Mouse (Mus musculus): ENCODE data around the gene Kpnb1.
"Not testable (repeated sequence)": the region's sequence is repeated elsewhere in the genome, so short reads cannot be mapped to it uniquely, and the experiment has no call there.

Gene Kpnb1

DNA sequence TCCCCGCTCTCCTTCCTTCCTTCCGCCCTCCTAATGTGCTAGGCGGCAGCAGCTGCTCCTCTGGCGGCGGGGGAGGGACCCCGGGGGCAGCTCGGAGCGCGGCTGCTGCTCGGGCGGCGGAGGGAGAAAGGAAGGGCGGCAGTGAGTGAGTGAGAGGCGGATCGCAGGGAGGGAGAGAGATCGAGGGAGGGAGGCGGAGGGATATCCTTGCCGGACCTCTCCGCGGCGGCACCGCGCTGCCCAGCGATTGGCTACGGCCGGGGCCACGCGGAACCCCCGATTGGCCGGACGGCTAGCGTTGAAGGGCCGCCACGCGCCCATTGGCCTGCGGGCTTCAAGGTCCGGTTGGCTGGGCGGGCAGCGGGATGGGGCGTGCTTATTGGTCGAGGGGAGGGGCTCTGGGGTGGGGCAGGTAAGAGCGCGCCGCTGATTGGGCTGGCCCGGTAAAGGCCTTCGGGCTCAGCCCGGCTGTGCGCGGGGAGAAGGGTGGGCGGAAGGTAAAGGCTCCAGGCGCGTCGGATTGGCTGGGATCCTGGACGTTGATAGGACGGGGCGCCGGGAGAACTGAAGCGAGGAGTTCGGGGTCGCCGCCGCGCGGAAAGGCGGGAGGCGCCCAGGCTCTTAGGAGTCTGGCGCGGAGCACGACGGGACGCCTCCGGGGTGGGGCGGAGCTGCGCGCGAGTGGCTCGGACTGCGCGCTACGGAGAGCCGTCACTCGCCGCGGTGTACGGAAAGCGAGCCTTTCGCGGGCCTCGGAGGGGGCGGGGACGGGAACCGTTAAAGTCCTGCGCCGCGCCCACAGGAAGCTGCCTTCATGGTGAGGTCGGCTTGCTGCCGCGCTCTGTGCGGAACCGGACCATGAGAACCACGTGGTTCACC, at the start of gene Kpnb1:
Kpnb1 (minus strand) TSS at position 118 of the 879 bp plus-strand sequence.
- peak; percentile 100 for DNase-seq (ENCODE audit: inconsistent ontology term)

GRCm38 (mm10) chr11:97232436-97232835, 44.8 kb upstream of the Kpnb1 start:
- no peak for DNase-seq (ENCODE audit: inconsistent ontology term)

GRCm38 (mm10) chr11:97229396-97229795, 41.7 kb upstream of the Kpnb1 start:
- no peak for DNase-seq (ENCODE audit: inconsistent ontology term)

GRCm38 (mm10) chr11:97228985-97229384, 41.3 kb upstream of the Kpnb1 start:
- DNase-seq (ENCODE audit: inconsistent ontology term), result no peak

- no peak for DNase-seq (ENCODE audit: inconsistent ontology term)
Measured at GRCm38 (mm10) chr11:97226131-97226530, 38.5 kb upstream of the Kpnb1 start.

- peak; percentile 23 for DNase-seq (ENCODE audit: inconsistent ontology term)
Measured at GRCm38 (mm10) chr11:97223485-97223884, 35.8 kb upstream of the Kpnb1 start.

- no peak for DNase-seq (ENCODE audit: inconsistent ontology term)
Measured at GRCm38 (mm10) chr11:97221611-97222010, 33.9 kb upstream of the Kpnb1 start.

GRCm38 (mm10) chr11:97220211-97220610, 32.5 kb upstream of the Kpnb1 start:
- no peak for DNase-seq (ENCODE audit: inconsistent ontology term)

DNA sequence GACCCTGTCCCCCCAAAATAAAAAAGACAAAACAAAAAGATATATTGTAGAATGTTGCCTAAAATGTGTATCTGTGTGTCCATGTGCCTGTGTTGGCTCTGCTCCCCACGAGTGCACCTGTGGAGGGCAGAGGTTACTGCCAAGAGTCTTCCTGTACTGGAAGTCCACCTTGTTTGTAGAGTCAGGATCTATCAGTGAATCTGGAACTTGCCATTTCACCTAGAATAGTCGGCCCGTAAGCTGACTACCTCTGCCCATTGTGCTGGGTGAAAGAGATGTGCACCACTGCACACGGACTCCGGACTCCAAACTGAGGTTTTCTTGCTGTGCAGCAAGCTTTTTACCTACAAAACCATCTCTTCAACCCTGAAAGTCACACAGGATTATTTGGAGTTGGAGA, 26.7 kb upstream of the Kpnb1 start:
- no peak for DNase-seq (ENCODE audit: inconsistent ontology term)

DNA sequence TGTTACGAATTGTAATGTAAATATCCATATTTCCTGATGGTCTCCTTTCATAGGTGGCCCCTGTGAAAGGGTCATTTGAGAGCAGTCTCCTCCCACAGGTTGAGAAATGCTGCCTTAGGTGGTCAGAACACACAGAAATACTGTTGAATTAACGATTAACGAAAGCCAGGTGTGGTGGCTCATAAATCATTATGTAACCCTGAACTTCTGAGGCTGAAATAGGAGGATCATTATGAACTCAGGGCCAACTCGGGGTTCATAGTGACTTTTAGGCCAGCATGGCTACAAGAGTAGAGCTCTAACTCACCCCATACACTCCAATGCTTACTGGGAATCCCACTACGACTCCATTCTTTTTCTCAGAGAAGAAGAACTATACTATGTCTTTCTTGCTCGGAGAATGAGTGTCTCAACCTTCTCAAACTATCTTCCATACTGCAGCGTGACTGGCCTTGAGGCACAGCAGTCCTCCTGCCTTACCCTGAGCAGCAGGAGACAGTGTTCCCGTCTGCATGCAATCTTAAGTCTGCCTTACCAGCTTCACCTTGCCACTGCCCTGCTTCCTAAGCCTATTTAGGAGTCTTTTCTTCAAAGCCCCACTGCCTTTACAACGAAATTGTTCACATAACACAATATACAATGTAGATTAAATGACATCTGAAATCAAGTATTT, 23.2 kb upstream of the Kpnb1 start:
- no peak for DNase-seq (ENCODE audit: inconsistent ontology term)

DNA sequence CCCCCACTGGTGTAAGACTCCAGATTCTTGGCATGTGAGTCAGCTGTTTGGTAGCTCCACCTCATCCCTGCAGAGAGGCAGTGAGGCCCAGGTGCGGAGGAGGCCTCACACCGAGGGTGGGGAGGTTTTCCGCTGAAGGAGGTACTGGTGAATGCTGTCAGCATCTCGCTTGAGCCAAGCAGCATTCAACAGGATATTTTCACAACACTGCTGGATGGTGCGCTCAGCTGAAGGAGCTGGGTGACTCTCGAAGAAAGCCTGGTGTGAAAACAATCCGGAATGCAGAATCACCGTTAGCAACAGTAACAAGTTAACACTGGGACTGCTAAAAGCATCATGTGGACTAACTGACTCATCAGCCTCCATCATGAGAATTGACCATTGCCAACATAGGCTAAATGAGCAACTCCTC, 19.3 kb upstream of the Kpnb1 start:
- peak; percentile 80 for DNase-seq (ENCODE audit: inconsistent ontology term)

DNA sequence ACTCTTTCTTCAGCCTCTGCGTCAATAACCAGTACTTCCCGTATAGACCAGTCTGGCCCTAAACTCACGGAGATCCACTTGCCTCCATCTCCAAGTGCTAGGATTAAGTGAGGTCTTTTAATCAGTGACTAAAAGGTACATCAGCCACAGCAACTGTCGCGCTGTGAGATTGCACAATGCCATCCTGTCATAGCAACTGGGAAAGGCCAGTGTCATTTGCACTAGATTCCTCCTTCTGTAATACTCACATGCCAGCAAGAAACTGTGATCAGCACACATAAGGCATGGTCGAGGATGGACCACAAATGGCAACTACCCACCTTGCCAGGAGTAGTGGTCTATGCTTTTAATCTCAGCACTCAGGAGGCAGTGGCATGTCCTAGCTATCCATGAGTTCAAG, 11.8 kb upstream of the Kpnb1 start:
- no peak for DNase-seq (ENCODE audit: inconsistent ontology term)

DNA sequence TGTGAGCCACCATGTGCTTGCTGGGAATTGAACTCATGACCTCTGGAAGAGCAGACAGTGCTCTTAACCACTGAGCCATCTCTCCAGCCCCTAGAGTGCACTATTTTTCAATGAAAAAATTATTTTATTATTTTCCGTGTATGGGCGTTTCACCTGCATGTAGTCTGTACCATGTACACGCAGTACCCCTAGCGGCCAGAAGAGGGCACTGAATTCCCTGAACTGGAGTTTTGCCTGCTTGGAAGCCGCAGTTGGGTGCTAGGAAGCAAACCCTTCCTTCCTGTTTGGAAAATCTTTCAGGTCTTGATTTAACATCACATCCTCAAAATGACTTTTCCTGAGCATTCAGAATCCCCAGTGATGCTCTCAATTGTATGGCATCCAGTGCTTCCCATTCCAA, 10.9 kb upstream of the Kpnb1 start:
- no peak for DNase-seq (ENCODE audit: inconsistent ontology term)

GRCm38 (mm10) chr11:97197021-97197420, 9.3 kb upstream of the Kpnb1 start:
- no peak for DNase-seq (ENCODE audit: inconsistent ontology term)

- DNase-seq (ENCODE audit: inconsistent ontology term), result no peak
Measured at GRCm38 (mm10) chr11:97196541-97196940, 8.9 kb upstream of the Kpnb1 start.

GRCm38 (mm10) chr11:97192621-97192951, 4.9 kb upstream of the Kpnb1 start:
- DNase-seq (ENCODE audit: inconsistent ontology term), result no peak

DNA sequence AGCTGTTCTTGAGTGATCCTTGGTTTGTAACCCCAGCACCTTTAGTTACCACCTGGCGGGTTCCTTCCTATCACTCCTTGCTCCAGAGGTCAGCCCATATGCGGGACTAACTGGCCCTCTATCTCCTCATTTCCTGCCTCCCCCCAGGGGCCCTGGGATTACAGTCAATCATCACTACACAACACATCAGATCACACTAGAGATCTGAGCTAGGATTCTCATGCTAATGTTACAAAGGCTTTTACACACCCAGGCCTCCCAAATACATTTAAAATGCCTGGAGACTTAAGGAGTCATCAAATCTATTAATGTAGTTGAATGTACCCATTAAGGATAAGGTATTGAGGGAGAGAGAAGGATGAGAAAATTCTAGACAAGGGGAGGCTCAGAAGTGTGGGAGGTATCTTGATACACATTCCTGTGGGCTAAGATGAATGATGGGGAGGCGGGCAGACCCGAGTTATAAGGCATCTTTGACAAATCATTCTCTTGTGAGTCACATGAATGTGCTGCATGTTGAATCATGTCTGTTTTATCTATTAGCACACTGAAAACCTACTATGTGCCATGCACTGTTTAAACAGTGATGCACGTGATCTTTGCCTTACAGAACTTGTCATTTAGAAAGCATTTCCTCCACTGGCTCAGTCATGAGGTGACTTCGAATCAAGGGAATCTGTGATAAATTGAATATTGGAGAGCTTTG, 4.4 kb upstream of the Kpnb1 start:
- DNase-seq (ENCODE audit: inconsistent ontology term), result peak; percentile 78

GRCm38 (mm10) chr11:97190992-97191391, 3.3 kb upstream of the Kpnb1 start:
- no peak for DNase-seq (ENCODE audit: inconsistent ontology term)

DNA sequence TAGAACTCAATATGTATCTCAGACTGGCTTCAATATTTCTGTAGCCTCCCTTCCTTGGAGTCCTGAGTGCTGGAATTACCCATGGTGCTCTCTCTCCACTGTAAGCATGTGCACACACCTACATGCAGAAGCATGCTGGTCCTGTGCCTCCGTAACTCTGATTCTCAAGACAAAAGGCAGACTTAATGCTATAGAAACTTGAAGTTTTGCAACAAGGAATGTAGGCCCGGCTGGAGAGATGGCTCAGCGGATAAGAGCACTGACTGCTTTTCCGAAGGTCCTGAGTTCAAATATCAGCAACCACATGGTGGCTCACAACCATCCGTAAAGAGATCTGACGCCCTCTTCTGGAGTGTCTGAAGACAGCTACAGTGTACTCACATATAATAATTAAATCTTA, 2.0 kb upstream of the Kpnb1 start:
- DNase-seq (ENCODE audit: inconsistent ontology term), result not testable (repeated sequence)

DNA sequence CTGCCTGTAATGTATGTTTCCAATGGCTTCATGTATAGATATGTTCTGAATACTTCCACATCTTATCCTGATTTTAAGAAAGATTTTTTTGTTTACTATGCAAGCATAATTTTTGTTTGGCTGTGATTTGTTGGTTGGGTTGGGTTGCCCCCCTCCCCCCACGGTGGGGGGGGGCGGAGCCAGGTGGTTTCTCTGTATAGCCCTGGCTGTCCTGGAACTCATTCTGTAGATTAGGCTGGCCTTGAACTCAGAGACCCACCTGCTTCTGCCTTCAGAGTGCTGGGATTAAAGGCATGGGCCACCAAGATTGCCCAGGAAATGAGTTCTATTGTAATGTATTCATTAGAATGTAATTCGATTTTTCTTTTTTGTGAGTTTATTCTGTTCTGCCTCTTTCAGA, 1.6 kb upstream of the Kpnb1 start:
- no peak for DNase-seq (ENCODE audit: inconsistent ontology term)

DNA sequence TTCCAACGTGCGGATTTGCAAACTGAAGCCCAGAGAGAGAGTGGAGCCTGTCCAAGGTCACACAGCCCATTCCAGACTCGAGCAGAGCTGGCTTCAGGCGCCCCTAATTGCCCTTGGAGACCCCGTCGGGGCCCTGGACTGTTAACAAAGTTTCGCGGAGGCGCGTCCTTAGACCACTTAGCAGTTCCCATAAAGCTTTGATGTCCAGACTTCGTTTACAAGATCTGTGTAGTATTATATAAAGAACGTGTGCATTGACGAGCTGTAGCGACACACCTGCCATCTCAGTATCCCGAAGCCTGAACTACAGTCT, 918 bp upstream of the Kpnb1 start:
- DNase-seq (ENCODE audit: inconsistent ontology term), result no peak

DNA sequence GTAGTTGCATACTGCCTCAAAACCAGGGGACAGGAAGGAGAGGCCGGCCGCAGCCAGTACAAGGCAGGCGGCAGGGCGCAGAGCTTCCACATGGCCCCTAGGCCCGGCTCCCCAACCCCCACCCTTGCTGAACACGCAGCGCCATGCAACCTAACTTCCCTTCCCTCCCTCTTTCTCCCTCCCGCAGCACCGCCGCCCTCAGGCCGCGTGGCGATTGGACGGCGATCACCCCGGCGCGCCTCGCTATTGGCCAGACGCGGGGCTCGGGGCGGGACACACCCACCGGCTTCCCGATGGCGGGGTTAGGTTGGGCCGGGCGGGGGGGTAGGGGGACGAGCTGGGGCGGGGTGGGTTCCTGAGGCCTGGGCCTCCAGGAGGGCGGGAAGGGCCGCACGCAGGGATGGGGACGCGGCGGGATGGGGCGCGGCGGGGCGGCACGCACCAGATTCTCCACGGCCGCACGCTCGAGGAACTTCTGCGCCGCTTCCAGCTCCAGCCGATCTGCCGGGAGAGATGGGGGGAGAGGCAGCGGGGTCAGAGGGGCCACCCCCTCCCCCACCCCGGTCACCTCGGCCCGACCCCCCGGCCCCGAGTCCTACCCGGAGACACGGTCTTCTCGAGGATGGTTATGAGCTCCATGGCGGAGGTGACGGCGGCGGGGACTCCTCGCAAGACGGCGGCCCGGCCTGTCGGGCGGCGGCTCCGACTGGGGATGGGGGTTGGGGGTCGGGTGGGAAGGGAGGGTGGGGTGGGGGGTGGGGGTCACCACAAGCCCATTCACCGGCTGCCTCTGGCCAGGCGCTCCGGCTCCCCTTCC, 526 bp downstream of the Kpnb1 start:
- peak; percentile 98 for DNase-seq (ENCODE audit: inconsistent ontology term)

All from Muller cell, postnatal 12 days (primary cell).